Mouse (Mus musculus): ENCODE results near the gene Hectd3.
A peak's percentile ranks its signal among the peaks of the same experiment; 100 is the strongest.

Gene Hectd3

DNA sequence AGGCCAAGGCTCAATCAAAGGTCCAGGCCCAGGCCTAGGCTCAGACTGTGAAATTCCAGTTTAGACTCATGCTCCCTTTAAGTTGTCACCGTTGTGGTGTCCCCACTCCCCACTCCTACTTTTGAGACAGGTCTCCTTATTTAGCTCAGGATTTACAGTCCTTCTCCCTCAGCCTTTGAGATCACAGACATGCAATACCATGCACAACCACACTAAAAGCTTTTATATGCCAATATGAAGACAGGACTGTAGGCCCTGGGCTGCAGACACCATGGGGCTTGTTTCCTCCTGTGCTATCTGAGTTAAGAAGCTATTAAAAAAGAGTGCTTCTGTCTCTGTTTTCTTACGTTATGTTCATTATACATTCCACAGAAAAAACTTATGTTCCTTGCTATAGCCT, 22.6 kb downstream of the Hectd3 start:
- DNase-seq (ENCODE audit: low spot score): no peak

DNA sequence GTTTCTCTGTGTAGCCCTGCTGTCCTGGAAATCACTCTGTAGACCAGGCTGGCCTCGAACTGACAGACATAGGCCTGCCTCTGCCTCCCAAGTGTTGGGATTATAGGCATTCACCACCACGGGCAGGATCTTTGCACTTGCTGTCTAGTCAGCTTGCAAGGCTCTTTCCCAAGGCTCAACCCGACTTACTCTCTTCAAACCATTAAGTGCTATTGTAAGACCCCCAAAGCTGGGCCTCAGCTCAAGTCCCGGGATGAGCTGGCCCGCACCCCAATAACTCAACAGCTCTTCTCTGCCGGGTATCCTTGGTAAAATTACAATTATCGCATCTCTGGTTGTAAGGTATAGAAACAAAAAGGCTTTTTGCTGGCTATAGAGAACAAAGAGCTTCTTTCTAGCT, 23.2 kb downstream of the Hectd3 start:
- no peak for DNase-seq (ENCODE audit: low spot score)

DNA sequence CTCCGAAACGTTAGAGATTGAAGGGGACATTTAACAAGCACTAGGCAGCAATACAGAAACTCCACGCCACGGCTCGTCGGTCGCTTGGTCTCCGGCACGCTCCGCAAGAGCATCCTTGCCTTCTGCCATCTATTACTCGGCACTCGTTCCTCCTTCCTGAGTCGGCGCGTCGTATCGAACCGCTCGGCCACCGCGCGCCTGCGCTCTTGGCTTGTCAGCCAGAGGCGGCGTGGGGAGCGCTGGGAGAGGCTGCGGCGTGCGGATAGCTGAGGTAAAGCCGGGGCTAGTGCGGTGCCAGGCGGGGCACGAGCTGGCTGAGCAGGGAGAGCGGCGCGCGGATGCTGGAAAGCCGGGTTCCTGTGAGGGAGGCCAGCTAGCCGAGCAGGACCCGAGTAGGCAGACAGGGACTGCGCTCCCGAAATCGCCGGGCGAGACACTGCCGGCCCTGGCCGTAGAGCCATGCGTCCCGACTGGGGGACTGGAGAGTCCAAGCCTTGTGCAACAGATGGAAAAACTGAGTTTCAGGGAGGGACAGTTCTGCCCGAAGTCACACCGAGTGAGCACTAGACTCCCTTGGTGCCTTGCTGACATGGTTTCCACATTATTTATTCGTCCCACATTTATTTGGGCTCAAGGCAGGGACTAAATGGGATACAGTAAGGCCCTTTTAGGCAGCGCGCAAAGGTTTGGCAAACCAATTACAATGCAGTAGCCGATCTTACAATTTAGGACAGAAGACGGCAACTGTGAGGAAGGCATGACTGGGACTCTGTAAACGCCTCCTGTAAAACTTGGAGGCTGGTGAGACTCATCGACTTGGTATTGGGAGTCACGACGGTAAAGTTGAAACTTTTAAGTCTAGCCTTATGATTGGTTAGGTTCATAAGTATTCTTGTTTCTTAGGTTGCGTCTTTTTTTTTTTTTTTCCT, 24.4 kb downstream of the Hectd3 start, which contains the start of gene Eif2b3:
Gene Eif2b3, plus strand, starts transcription at position 197 of the 929 bp plus-strand sequence.
- peak; percentile 85 for DNase-seq (ENCODE audit: low spot score)

- no peak for DNase-seq (ENCODE audit: low spot score)
These were observed 28.4 kb downstream of the Hectd3 start for GRCm38 (mm10) chr4:117023469-117023868.

DNA sequence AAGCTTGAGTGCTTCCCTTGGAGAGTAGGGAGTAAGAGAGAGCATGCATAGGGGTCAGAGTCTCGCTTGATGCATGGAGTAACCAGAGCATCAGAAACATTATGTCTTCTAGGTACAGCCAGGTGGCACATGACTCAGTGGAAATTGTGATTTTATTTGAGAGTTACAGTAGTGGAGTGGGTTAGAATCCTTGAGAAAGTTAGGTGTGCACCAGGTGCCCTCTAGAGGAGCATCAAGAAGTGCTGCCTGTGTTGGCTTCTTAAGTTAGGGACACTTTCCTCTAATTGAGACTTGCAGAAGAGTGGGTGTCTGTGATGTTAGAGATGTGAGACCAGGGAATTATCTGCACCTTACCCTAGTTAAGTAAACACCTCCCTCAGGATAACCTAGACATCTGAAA, 36.0 kb downstream of the Hectd3 start:
- DNase-seq (ENCODE audit: low spot score): no peak

DNA sequence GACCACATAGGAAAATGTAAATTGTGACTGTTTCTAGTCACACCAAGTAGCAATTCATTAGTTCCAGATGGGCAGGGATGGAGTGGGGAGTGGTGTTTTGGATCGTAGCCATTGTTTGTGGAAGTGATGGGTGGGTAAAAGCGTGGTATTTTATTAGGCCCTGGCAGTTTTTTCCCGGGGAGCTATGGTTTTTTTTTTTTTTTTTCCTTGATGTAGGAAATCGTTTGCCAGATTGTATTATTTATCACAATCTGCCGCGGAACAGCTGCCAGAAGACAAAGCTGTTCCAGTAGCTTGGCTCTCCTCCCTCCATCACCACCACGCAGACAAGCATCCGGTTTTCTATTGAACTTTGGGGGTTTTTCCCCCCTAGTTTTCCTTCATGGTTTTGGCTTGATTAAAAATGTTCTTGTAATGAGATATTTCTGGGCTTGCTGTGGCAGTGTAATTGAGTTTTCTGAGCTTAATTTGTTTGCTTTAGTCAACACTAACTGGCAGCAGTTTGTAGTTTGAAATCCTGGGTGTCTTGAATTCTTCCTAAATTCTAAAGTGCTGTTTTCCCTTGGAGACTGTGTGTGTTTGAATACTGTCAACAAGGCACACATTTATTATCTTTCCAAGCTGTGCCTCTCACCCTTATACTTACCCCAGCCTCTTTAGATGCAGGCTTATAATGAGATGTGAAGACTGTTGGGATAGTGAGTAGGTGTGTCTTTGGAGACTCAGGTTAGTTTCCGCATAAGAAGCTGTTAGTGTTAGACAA, 45.0 kb downstream of the Hectd3 start:
- DNase-seq (ENCODE audit: low spot score): peak; percentile 11

- DNase-seq (ENCODE audit: low spot score): no peak
These were observed 45.7 kb downstream of the Hectd3 start for GRCm38 (mm10) chr4:117040791-117041190.

- peak; percentile 17 for DNase-seq (ENCODE audit: low spot score)
These were observed 46.2 kb downstream of the Hectd3 start for GRCm38 (mm10) chr4:117041283-117041721.

DNA sequence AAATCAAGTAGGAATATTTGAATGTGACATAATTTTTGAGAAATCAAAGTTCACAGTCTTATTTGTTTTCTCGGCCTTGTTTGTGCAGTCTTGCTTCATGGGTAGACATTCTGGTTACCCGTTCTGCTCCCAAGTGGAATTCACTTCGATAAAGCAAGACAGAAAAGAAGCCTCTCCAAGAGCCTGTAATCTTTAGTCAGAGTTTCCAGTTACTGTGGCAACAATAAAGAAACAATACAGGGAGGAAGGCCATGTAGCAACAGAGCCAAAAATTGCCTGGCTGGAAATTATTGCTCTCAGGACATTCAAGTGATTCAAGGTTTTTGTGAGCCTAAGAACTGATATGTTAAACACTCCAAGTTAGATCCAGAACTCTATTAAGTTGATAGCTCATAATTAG, 53.7 kb downstream of the Hectd3 start:
- no peak for DNase-seq (ENCODE audit: low spot score)

DNA sequence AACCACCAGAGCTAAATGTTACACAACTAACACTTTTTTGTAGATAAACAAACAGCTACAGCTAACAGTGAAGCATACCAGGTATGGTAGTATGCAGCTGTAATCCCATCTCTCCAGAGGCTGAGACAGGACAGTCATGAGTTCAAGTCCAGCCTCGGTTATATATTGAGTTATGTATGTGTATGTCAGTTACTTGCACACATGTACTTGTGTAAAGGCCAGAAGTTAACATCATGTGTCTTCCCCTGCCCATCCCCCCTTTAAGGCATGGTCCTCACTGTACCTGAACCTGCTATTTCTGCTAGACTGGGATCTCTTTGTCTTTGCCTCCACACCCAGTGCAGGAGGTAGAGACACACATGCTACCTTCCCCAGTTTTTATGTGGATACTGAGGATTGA, 54.4 kb downstream of the Hectd3 start:
- DNase-seq (ENCODE audit: low spot score): no peak

GRCm38 (mm10) chr4:117052626-117053025, 57.5 kb downstream of the Hectd3 start:
- no peak for DNase-seq (ENCODE audit: low spot score)

GRCm38 (mm10) chr4:117053956-117054355, 58.8 kb downstream of the Hectd3 start:
- DNase-seq (ENCODE audit: low spot score): no peak
